Mouse (Mus musculus) thymus, adult 2 months (tissue): ENCODE results near the gene Dcst2. TPM values are rescaled to one million over a fixed set of nuclear protein-coding genes. Genes with fewer than 3 reads are reported as not detected.

Experiments used
- DNase-seq: peaks from one replicate; pipeline ENCODE4 v3.0.0; 2021
- H3K27ac ChIP-seq: fragments of 200-500 bp; 2 replicates; pipeline ENCODE4 v1.5.1; 2012; ENCODE audit warnings: low read length, control low read depth; ENCODE audit not compliant: control insufficient read depth, insufficient read depth
- H3K27me3 ChIP-seq: fragments of 200-500 bp; 2 replicates; pipeline ENCODE4 v1.6.1; 2012; ENCODE audit warnings: mild to moderate bottlenecking, low read length, moderate library complexity, mixed read lengths; ENCODE audit not compliant: control insufficient read depth, insufficient read depth
- H3K36me3 ChIP-seq: fragments of 200-500 bp; 2 replicates; pipeline ENCODE4 v1.6.1; 2012; ENCODE audit warnings: mild to moderate bottlenecking, low read length, moderate library complexity; ENCODE audit not compliant: control insufficient read depth, insufficient read depth
- H3K4me1 ChIP-seq: fragments of 200-500 bp; replicated peaks from 2 replicates; pipeline ENCODE4 v1.6.1; 2012; ENCODE audit warnings: low read length; ENCODE audit not compliant: control insufficient read depth, insufficient read depth
- H3K4me3 ChIP-seq: fragments of 200-500 bp; 2 replicates; pipeline ENCODE4 v1.5.1; 2012; ENCODE audit warnings: mild to moderate bottlenecking, low read length, control low read depth, moderate library complexity; ENCODE audit not compliant: control insufficient read depth, insufficient read depth
- CTCF ChIP-seq: fragments of 200-500 bp; IDR thresholded peaks from 2 replicates; pipeline ENCODE4 v1.5.1; 2012; ENCODE audit warnings: mild to moderate bottlenecking, control low read depth, low read length, moderate library complexity, borderline replicate concordance; ENCODE audit not compliant: control insufficient read depth, poor library complexity, insufficient read depth; ENCODE audit errors: extremely low read depth
- POLR2A ChIP-seq: fragments of 200-500 bp; IDR thresholded peaks from 2 replicates; pipeline ENCODE4 v1.6.1; 2012; ENCODE audit warnings: mild to moderate bottlenecking, low read length, control low read depth, moderate library complexity; ENCODE audit not compliant: control insufficient read depth, poor library complexity, insufficient read depth; ENCODE audit errors: extremely low read depth
- WGBS: fragments of 180-500 bp; shearing (Covaris S2); methylation state at CpG from one replicate; pipeline ENCODE4 v1.1.7; 2018; 5-methylcytosine and 5-hydroxymethylcytosine counted together
- polyA plus RNA-seq: library from polyadenylated mRNA; depleted of rRNA; stranded (reverse); fragments of >200 nt; gene quantifications from 2 replicates; pipeline ENCODE4 v1.2.3, GENCODE M21; 2012; rRNA removed

The Dcst2 gene
- polyA plus RNA-seq: 0.36 and 0.50 TPM in 2 replicates

GRCm38 (mm10) chr3:89361675-89362074, at the start of gene Dcst2:
Dcst2 (plus strand) TSS chr3:89361975.
- no peak within 1 kb of the TSS for H3K4me3 ChIP-seq
- no peak for TF ChIP-seq CTCF
- no peaks in the 10 kb centered on the region for H3K4me1 ChIP-seq
- no peak for DNase-seq
- H3K36me3 ChIP-seq: no peaks in the 10 kb centered on the region
- no peak within 1 kb of the TSS for H3K27ac ChIP-seq
- H3K27me3 ChIP-seq: no peaks in the 10 kb centered on the region
- WGBS: 95% methylated on average over 7 of the region's 7 CpGs

GRCm38 (mm10) chr3:89314340-89314739, 47.4 kb upstream of the Dcst2 start:
- WGBS: 71% methylated on average over 5 of the region's 5 CpGs
- H3K4me3 ChIP-seq: no peak overlapping the region
- no peak for DNase-seq
- peaks cover 16% of the 10 kb centered on the region for H3K27me3 ChIP-seq
- no peaks in the 10 kb centered on the region for H3K36me3 ChIP-seq
- no peak overlapping the region for H3K27ac ChIP-seq
- H3K4me1 ChIP-seq: peaks cover 12% of the 10 kb centered on the region
- no peak for TF ChIP-seq POLR2A
- TF ChIP-seq CTCF: no peak

- Histone ChIP-seq H3K4me1 (peaks cover 17% of the 10 kb centered on the region), H3K36me3 (no peaks in the 10 kb centered on the region), H3K4me3 (no peak overlapping the region), H3K27ac (no peak overlapping the region), H3K27me3 (peaks cover 20% of the 10 kb centered on the region)
- DNase-seq: no peak
- TF ChIP-seq POLR2A: no peak
- TF ChIP-seq CTCF: no peak
- 63% methylated on average over 2 of the region's 2 CpGs for WGBS
Measured at GRCm38 (mm10) chr3:89314791-89315190, 47.0 kb upstream of the Dcst2 start.

GRCm38 (mm10) chr3:89315195-89315929, 46.4 kb upstream of the Dcst2 start:
- WGBS: 9% methylated on average over 26 of the region's 26 CpGs
- peak; percentile 62 for DNase-seq
- H3K36me3 ChIP-seq: no peaks in the 10 kb centered on the region
- no peak overlapping the region for H3K27ac ChIP-seq
- peaks cover 22% of the 10 kb centered on the region for H3K4me1 ChIP-seq
- H3K4me3 ChIP-seq: no peak overlapping the region
- peaks cover 26% of the 10 kb centered on the region for H3K27me3 ChIP-seq
- TF ChIP-seq CTCF (peak; percentile 75; the same call in 1 of the 2 replicates), POLR2A (no peak)

- no peak overlapping the region for H3K27ac ChIP-seq
- H3K4me3 ChIP-seq: no peak overlapping the region
- 17% methylated on average over 40 of the region's 40 CpGs for WGBS
- no peaks in the 10 kb centered on the region for H3K36me3 ChIP-seq
- TF ChIP-seq CTCF (no peak), POLR2A (no peak)
- H3K27me3 ChIP-seq: peaks cover 34% of the 10 kb centered on the region
- peak; percentile 20 for DNase-seq
- H3K4me1 ChIP-seq: peaks cover 30% of the 10 kb centered on the region
Measured at GRCm38 (mm10) chr3:89315930-89316831, 45.6 kb upstream of the Dcst2 start.

- peak; percentile 84 for DNase-seq
- no peak overlapping the region for H3K27ac ChIP-seq
- peak; percentile 79; the same call in 1 of the 2 replicates for TF ChIP-seq CTCF
- TF ChIP-seq POLR2A: no peak
- 2% methylated on average over 4 of the region's 4 CpGs for WGBS
- no peak overlapping the region for H3K4me3 ChIP-seq
- no peaks in the 10 kb centered on the region for H3K36me3 ChIP-seq
- peaks cover 35% of the 10 kb centered on the region for H3K4me1 ChIP-seq
- H3K27me3 ChIP-seq: peaks cover 39% of the 10 kb centered on the region
Measured at GRCm38 (mm10) chr3:89316833-89317232, 44.9 kb upstream of the Dcst2 start.
